Mouse (Mus musculus): ENCODE measurements at regions not wholly inside any gene's neighbourhood (a gene's known extent, or its start where the extent isn't known, plus 50 kb on each side); places are given as distances from the start of the nearest gene placed in this dataset. TPM values are rescaled to one million over a fixed set of nuclear protein-coding genes. Genes with fewer than 3 reads are reported as not detected.

GRCm38 (mm10) chr2:169035315-169035714 is 79.9 kb upstream of the Zfp64 start:
- DNase-seq = peak; percentile 19 to 20

- DNase-seq = no peak
Observed at GRCm38 (mm10) chr2:169033997-169034396, 78.6 kb upstream of the Zfp64 start.

- no peak for DNase-seq
Observed at GRCm38 (mm10) chr2:169033181-169033580, 77.8 kb upstream of the Zfp64 start.

- no peak for DNase-seq
Observed at GRCm38 (mm10) chr2:169028531-169029114, 73.2 kb upstream of the Zfp64 start.

- no peak for DNase-seq
Observed at GRCm38 (mm10) chr2:169019037-169019436, 63.6 kb upstream of the Zfp64 start.

DNA sequence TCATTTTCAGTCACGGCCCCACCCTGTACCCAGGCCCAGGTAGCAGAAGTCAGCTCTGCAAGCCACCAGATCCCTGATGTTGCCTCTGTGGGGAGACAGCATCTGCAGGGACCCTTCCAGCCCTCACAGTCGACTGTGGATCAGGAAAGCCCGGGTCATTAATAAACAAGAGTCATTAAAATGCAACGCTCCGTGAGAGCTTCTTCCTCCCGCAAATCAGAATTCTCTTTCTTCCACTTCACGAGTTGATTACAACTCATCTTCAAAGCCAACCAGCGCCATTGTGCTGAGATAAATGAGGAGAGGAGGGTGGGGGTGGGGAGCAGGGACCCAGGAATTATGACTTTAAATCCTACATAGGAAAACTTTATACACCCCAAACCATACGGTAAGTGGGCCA is 54.9 kb upstream of the Zfp64 start:
- DNase-seq = no peak

DNA sequence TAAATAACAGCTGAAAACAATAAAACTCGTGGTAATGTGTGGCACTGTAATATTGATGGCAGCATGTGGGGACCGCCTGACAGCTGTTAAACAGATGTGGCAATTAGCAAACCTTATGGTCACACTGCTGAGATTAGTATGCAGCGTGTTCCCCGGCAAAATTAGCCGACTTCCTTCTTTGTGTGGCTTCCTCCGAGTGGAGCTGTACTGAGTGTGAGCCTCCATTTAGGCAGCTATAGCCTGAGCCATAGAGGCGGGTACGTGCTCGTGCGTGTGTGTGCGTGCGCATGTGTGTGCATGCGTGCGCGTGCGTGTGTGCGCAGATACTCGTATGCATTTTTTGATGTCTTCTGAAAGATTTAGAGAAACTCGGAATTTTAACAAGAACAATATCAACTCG is 53.4 kb upstream of the Zfp64 start:
- no peak for DNase-seq

- no peak for DNase-seq
Observed at GRCm38 (mm10) chr2:169008333-169008732, 52.9 kb upstream of the Zfp64 start.

DNA sequence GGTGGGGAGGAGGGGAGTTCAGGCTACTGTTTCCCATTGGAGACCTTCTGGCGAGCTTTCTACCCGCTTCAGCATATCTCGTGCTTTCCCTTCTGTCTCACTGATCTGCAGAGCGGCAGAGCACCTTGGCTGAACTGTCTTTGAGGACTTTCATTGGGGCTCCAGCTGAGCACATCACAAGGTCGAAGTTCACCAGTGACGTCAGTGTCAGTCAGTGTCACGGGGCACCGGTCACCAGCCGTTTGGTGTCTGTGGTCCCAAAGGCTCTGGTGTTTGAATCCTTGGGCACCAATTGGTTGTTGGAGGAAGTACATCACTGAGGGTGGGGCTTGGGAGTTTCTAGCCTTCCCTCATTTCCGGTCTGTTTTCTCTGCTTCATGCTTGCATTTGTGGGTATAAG is 51.2 kb upstream of the Zfp64 start:
- no peak for DNase-seq

- no peak for DNase-seq
Observed at GRCm38 (mm10) chr2:169005810-169006209, 50.4 kb upstream of the Zfp64 start.

Small RNAs in the stretch of these regions (microRNA-seq; reads per million reads assigned to microRNA genes)
- not detected for gene Gm26469

Measured in adrenal gland, postnatal 36 days (tissue).